Mouse (Mus musculus): ENCODE measurements around the gene Klk8. TPM values are rescaled to one million over a fixed set of nuclear protein-coding genes. Genes with fewer than 3 reads are reported as not detected.

Gene Klk8
- polyA plus RNA-seq, 1 experiment = not detected

DNA sequence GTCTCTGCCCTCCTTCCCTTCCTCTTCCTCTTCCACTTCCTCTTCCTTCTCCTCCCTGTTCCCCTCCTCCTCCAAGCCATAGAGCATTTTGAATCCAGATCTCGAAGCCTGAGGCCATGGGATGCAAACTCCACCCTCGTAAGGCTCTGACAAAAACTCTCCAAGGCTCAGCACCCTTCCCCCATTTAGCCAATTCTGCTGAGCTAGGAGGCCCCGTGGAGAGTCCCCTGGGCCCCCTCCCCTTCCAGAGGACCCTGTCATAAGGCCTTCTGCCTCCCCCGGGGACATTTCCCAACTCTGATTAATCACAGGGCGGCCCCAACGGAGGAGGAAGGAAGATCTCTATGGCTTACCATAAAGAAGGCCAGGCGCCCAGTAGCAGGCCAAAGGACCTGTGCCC lies 5.8 kb upstream of the Klk8 start, which contains the start of gene Klk9:
Klk9 (plus strand) TSS at position 301 of the 400 bp plus-strand sequence.
- TF ChIP-seq USF1 (IDR thresholded peaks at IDR 0.05; ENCODE audit: low read depth) = no peak
- no peak for TF ChIP-seq TCF12 (IDR thresholded peaks at IDR 0.05; ENCODE audit: insufficient read depth, poor library complexity, severe bottlenecking)
- TF ChIP-seq E2F4 (IDR thresholded peaks at IDR 0.05; ENCODE audit: insufficient read depth) = no peak
- TF ChIP-seq MYOG (IDR thresholded peaks at IDR 0.05; ENCODE audit: control insufficient read depth in 1 of 3, insufficient read depth in 1 of 3, insufficient read length in 2 of 3, low read depth in 2 of 3) = no peak
- no peak for TF ChIP-seq TCF3 (IDR thresholded peaks at IDR 0.05; ENCODE audit: insufficient read length, low read depth)
- no peak for TF ChIP-seq MYOD1 (IDR thresholded peaks at IDR 0.05; ENCODE audit: control insufficient read depth in 1 of 3, insufficient read length in 2 of 3, low read depth in 2 of 3)
- no peak for TF ChIP-seq CEBPB (IDR thresholded peaks at IDR 0.05; ENCODE audit: insufficient read depth, poor library complexity, severe bottlenecking)
- TF ChIP-seq MAX (IDR thresholded peaks at IDR 0.05; ENCODE audit: low read depth) = no peak
- TF ChIP-seq REST (IDR thresholded peaks at IDR 0.05; ENCODE audit: insufficient read depth, insufficient read length) = no peak
- no peak for TF ChIP-seq POLR2A (IDR thresholded peaks at IDR 0.05; ENCODE audit: insufficient read length, low read depth)
- no peak for TF ChIP-seq SRF (IDR thresholded peaks at IDR 0.05; ENCODE audit: control insufficient read depth, insufficient read length, low read depth)
- no peak for TF ChIP-seq POLR2AphosphoS2 (IDR thresholded peaks at IDR 0.05; ENCODE audit: insufficient read length, low read depth)

DNA sequence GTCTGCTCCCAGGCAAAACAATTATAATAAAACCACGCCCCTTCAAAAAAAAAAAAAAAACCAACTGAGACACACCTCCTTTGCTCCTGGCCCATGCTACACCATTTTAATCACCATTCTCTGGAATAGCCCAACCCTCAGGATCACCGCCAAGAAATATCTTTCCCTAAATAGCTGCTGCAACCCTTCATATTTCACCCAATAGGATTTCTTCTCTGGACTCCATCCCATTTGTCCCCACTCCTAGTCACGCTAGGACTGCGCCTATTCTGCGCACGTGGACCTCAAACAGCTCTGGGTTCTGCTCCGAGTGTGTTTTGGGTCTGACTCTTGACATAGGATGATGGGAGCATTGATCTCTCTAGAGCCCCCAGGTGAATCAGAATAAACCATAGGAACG lies 1.0 kb upstream of the Klk8 start:
- Histone ChIP-seq H3K79me2 (ENCODE audit: control insufficient read depth, insufficient read depth) (no peaks in the 10 kb centered on the region), H3K27me3 (ENCODE audit: control insufficient read depth, insufficient read depth, insufficient read length) (no peaks in the 10 kb centered on the region), H3K4me3 (no peak overlapping the region), H3K36me3 (ENCODE audit: control insufficient read depth, insufficient read depth) (no peaks in the 10 kb centered on the region), H3K4me2 (ENCODE audit: low read depth) (no peak overlapping the region), H3ac (ENCODE audit: control insufficient read depth, insufficient read length) (no peak overlapping the region)
- TF ChIP-seq POLR2A (IDR thresholded peaks at IDR 0.05; ENCODE audit: insufficient read length, low read depth) (no peak), CEBPB (IDR thresholded peaks at IDR 0.05; ENCODE audit: insufficient read depth, poor library complexity, severe bottlenecking) (no peak), SRF (IDR thresholded peaks at IDR 0.05; ENCODE audit: control insufficient read depth, insufficient read length, low read depth) (no peak), MYOD1 (IDR thresholded peaks at IDR 0.05; ENCODE audit: control insufficient read depth in 1 of 3, insufficient read length in 2 of 3, low read depth in 2 of 3) (no peak), TCF3 (IDR thresholded peaks at IDR 0.05; ENCODE audit: insufficient read length, low read depth) (no peak), POLR2AphosphoS2 (IDR thresholded peaks at IDR 0.05; ENCODE audit: insufficient read length, low read depth) (no peak), E2F4 (IDR thresholded peaks at IDR 0.05; ENCODE audit: insufficient read depth) (no peak), MAX (IDR thresholded peaks at IDR 0.05; ENCODE audit: low read depth) (no peak), USF1 (IDR thresholded peaks at IDR 0.05; ENCODE audit: low read depth) (no peak), REST (IDR thresholded peaks at IDR 0.05; ENCODE audit: insufficient read depth, insufficient read length) (no peak), TCF12 (IDR thresholded peaks at IDR 0.05; ENCODE audit: insufficient read depth, poor library complexity, severe bottlenecking) (no peak), MYOG (IDR thresholded peaks at IDR 0.05; ENCODE audit: control insufficient read depth in 1 of 3, insufficient read depth in 1 of 3, insufficient read length in 2 of 3, low read depth in 2 of 3) (no peak)

More for the DNA sequence above, 5.8 kb upstream of the Klk8 start, which contains the start of gene Klk9:
- H3K79me2 ChIP-seq (ENCODE audit: control insufficient read depth, insufficient read depth) = no peaks in the 10 kb centered on the region
- H3K27me3 ChIP-seq (ENCODE audit: control insufficient read depth, insufficient read depth, insufficient read length) = no peaks in the 10 kb centered on the region
- no peaks in the 10 kb centered on the region for H3K36me3 ChIP-seq (ENCODE audit: control insufficient read depth, insufficient read depth)
- no peak within 1 kb of the TSS for H3K4me3 ChIP-seq
- no peak within 1 kb of the TSS for H3ac ChIP-seq (ENCODE audit: control insufficient read depth, insufficient read length)
- H3K4me2 ChIP-seq (ENCODE audit: low read depth) = no peak within 1 kb of the TSS

DNA sequence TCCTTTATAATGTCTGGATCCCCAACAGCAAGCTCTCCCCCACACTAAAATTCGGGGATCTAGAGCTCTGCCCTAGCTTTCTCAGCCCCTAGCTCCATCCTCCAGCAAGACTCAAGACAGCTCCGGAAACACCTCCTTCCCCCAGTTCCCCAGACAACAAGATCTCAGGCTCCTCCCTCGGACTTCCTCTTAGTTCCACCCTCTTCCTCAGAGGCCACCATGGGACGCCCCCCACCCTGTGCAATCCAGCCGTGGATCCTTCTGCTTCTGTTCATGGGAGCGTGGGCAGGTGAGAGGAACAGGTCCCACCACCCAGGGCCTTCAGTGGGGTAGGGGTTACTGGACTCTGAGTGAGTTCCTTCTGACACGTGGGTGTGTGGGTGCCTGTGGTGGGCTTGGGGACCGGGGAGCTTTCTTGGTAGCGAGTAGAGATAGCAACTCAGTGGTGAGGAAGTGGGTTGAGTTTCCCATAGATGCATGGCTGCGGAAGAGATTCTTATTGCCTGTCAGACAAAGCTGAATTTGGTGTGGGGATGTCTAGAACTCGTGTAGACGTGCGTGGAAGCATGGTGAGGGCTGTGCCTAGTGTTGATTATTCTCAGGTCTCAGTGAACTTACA lies 576 bp downstream of the Klk8 start:
- H3K36me3 ChIP-seq (ENCODE audit: control insufficient read depth, insufficient read depth) = no peaks in the 10 kb centered on the region
- H3K27me3 ChIP-seq (ENCODE audit: control insufficient read depth, insufficient read depth, insufficient read length) = no peaks in the 10 kb centered on the region
- no peaks in the 10 kb centered on the region for H3K79me2 ChIP-seq (ENCODE audit: control insufficient read depth, insufficient read depth)
- TF ChIP-seq MAX (IDR thresholded peaks at IDR 0.05; ENCODE audit: low read depth) = no peak
- TF ChIP-seq CEBPB (IDR thresholded peaks at IDR 0.05; ENCODE audit: insufficient read depth, poor library complexity, severe bottlenecking) = no peak
- TF ChIP-seq REST (IDR thresholded peaks at IDR 0.05; ENCODE audit: insufficient read depth, insufficient read length) = no peak
- TF ChIP-seq USF1 (IDR thresholded peaks at IDR 0.05; ENCODE audit: low read depth) = no peak
- no peak for TF ChIP-seq POLR2AphosphoS2 (IDR thresholded peaks at IDR 0.05; ENCODE audit: insufficient read length, low read depth)
- no peak for TF ChIP-seq TCF3 (IDR thresholded peaks at IDR 0.05; ENCODE audit: insufficient read length, low read depth)
- no peak for TF ChIP-seq SRF (IDR thresholded peaks at IDR 0.05; ENCODE audit: control insufficient read depth, insufficient read length, low read depth)
- no peak for TF ChIP-seq TCF12 (IDR thresholded peaks at IDR 0.05; ENCODE audit: insufficient read depth, poor library complexity, severe bottlenecking)
- TF ChIP-seq MYOG (IDR thresholded peaks at IDR 0.05; ENCODE audit: control insufficient read depth in 1 of 3, insufficient read depth in 1 of 3, insufficient read length in 2 of 3, low read depth in 2 of 3) = no peak
- no peak for TF ChIP-seq E2F4 (IDR thresholded peaks at IDR 0.05; ENCODE audit: insufficient read depth)
- TF ChIP-seq POLR2A (IDR thresholded peaks at IDR 0.05; ENCODE audit: insufficient read length, low read depth) = no peak
- no peak for TF ChIP-seq MYOD1 (IDR thresholded peaks at IDR 0.05; ENCODE audit: control insufficient read depth in 1 of 3, insufficient read length in 2 of 3, low read depth in 2 of 3)
- no peak overlapping the region for H3ac ChIP-seq (ENCODE audit: control insufficient read depth, insufficient read length)
- no peak overlapping the region for H3K4me3 ChIP-seq
- H3K4me2 ChIP-seq (ENCODE audit: low read depth) = no peak overlapping the region

DNA sequence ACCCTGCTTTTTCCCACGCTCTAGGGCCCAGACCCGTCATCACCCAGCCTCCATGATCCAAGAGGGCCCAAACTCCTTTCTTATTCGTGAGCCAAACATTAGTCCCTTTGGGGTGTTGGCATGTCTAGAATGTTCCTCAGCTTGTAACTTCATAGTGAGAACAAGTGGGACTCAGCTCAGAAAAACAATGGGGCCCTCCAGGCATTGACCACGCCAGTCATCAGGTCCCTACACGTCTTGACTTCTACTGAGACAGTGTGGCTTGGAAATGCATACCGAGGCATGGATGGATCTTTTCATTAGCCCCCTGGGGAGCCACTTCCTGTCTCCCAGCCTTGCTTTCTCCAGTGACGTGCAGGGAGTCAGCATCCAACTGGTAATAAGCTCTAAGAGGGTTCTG lies 2.5 kb downstream of the Klk8 start:
- TF ChIP-seq MAX (IDR thresholded peaks at IDR 0.05; ENCODE audit: low read depth) = no peak
- TF ChIP-seq CEBPB (IDR thresholded peaks at IDR 0.05; ENCODE audit: insufficient read depth, poor library complexity, severe bottlenecking) = no peak
- TF ChIP-seq E2F4 (IDR thresholded peaks at IDR 0.05; ENCODE audit: insufficient read depth) = no peak
- no peak for TF ChIP-seq TCF3 (IDR thresholded peaks at IDR 0.05; ENCODE audit: insufficient read length, low read depth)
- TF ChIP-seq MYOD1 (IDR thresholded peaks at IDR 0.05; ENCODE audit: control insufficient read depth in 1 of 3, insufficient read length in 2 of 3, low read depth in 2 of 3) = no peak
- no peak for TF ChIP-seq MYOG (IDR thresholded peaks at IDR 0.05; ENCODE audit: control insufficient read depth in 1 of 3, insufficient read depth in 1 of 3, insufficient read length in 2 of 3, low read depth in 2 of 3)
- TF ChIP-seq TCF12 (IDR thresholded peaks at IDR 0.05; ENCODE audit: insufficient read depth, poor library complexity, severe bottlenecking) = no peak
- TF ChIP-seq SRF (IDR thresholded peaks at IDR 0.05; ENCODE audit: control insufficient read depth, insufficient read length, low read depth) = no peak
- TF ChIP-seq POLR2AphosphoS2 (IDR thresholded peaks at IDR 0.05; ENCODE audit: insufficient read length, low read depth) = no peak
- no peak for TF ChIP-seq POLR2A (IDR thresholded peaks at IDR 0.05; ENCODE audit: insufficient read length, low read depth)
- TF ChIP-seq USF1 (IDR thresholded peaks at IDR 0.05; ENCODE audit: low read depth) = no peak
- no peak for TF ChIP-seq REST (IDR thresholded peaks at IDR 0.05; ENCODE audit: insufficient read depth, insufficient read length)
- Histone ChIP-seq H3K4me2 (ENCODE audit: low read depth) (no peak overlapping the region), H3K79me2 (ENCODE audit: control insufficient read depth, insufficient read depth) (no peaks in the 10 kb centered on the region), H3ac (ENCODE audit: control insufficient read depth, insufficient read length) (no peak overlapping the region), H3K4me3 (no peak overlapping the region), H3K36me3 (ENCODE audit: control insufficient read depth, insufficient read depth) (no peaks in the 10 kb centered on the region), H3K27me3 (ENCODE audit: control insufficient read depth, insufficient read depth, insufficient read length) (no peaks in the 10 kb centered on the region)
